Mouse (Mus musculus) cerebellum, postnatal 10 days (tissue): Measurements from ENCODE around the gene Thoc5.

Source experiments
- DNase-seq, 2 experiments: peaks; one replicate each; pipeline ENCODE4 v3.0.0; 2021; ENCODE audit warnings: mixed read lengths in 2 of 2

Thoc5 gene

GRCm38 (mm10) chr11:4916068-4916467 lies 20.9 kb downstream of the Thoc5 start:
- peak; percentile 77 to 79 for DNase-seq

GRCm38 (mm10) chr11:4921281-4921680 lies 26.2 kb downstream of the Thoc5 start:
- peak; percentile 28 to 30 for DNase-seq

GRCm38 (mm10) chr11:4921751-4922150 lies 26.6 kb downstream of the Thoc5 start:
- peak; percentile 49 to 55 for DNase-seq

GRCm38 (mm10) chr11:4927224-4927623 lies 32.1 kb downstream of the Thoc5 start:
- no peak for DNase-seq

DNA sequence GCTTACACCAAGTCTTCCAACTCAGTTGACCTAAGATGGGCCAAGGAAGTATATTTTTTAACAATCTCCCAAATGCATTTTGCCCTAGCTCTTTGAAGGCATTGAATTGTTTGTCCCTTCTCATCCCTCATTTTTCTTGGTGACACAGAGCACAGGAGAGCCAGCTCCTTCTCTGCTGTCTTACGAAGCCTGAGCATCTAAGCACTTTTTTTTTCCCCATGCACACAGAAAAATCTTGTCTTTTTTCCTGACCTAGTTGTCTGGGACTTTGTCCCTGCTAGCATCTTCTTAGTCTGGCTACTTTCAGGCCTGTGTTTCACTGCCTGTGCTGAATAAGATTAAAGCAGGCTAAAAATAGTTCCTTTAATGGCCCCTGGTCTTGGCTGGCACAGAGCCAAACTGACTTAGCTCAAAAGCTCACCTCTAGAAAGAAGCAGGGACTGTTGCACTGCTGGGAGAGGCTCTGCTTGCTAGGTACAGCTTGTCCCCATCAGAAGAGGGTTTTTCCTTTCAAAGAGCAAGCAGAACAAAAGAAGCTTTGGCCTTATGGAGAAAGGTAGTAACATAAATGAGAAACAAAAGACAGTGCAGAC lies 36.0 kb downstream of the Thoc5 start:
- peak; percentile 64 to 65 for DNase-seq

GRCm38 (mm10) chr11:4936243-4936642 lies 41.1 kb downstream of the Thoc5 start:
- DNase-seq, result no peak

DNA sequence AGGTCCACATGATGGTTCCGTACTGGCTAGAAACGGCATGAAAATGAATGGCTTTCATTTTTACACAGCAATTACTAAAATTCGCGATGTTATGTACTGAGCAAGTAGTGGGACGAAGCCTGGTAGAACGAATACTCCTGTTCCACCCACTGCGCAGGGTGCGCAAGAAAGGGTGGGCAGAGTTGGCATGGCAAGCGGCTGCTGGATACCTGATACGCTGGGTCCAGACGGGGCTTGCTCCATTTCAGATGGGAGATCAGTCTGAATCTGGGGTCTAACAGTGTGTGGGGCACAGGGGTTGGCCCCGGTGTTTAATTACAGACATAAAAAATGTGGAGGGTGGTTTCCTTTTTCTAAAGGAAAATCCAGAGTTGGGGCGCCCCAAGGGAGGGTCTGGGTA lies 51.4 kb downstream of the Thoc5 start:
- no peak for DNase-seq

DNA sequence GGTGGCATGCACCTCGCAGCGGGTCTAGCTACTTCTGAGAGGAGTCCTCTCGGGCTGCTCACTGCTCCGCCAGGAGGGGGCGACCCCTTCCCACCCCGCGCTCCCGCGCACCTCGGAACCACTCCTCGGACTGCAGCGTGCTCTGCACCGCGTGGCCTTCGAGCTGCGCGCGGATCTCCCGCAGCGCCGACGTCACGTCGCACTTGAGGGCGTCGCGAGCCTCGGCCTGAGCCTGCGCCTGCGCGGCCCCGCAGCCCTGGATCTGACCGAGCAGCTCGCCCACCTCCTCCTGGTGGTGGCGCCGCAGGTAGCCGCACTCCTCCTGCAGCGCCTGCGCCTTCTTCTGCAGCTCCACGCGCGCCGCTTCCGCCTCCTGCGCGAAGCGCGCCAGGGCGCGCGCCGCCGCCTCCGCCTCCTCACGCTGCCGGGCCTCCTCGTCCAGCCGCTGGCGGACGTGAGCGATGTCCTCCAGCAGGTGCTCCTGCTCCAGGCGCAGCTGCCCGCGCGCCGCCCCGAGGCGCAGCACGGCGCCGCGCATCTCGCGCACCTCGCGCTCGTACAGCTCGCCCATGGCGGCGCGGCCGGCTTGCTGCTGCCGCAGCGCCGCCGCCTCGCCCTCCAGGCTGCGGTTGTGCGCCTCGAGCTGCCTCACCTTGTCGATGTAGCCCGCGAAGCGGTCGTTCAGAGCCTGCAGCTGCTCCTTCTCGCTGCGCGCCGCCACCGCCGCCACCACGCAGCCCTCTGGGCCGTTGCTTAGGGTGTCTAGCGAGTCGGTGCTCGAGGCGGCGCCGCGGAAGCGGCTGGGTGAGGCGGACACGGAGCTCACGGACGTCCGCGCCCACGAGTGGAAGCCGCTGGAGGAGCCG lies 52.1 kb downstream of the Thoc5 start:
- DNase-seq, result peak; percentile 75 to 77

DNA sequence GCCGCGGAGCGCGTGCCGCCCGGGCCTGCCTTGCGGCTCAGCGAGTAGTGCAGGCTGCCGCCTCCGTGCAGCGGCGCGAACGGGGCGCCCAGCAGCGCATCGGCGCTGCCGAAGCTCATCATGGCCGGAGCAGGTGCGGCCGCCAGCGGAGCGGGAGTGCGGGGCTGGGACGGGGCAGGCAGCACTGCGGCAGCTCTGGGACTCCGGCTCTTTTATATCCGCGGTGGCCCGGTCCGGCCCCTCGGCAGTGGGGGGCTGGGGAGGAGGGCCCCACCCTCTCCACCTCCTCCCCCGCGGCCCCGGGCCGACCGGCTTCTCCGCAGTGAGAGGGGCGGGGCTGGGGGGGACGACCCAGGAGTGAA lies 52.7 kb downstream of the Thoc5 start, which contains the start of gene Nefh:
Nefh (minus strand) TSS at position 252 of the 362 bp plus-strand sequence.
- peak; percentile 35 to 53 for DNase-seq

DNA sequence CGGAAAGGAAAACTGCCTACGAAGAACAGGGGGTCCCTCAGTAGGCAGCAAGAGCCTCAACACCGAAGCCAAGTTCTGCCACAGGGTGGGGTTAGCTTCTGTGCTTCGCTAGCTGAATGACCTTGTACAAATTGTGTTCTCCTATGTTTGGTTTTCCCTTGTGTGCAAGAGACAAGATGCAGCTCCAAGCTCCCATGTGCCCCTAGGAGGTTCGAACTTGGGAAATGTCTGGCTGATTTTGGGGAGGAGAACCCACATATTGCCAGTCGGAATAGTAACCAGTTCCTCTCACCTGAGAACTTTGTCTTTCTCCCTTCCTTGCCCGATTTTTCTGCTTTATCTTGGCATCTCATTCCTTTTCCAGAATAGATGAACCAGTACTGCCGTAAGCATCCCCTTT lies 53.7 kb downstream of the Thoc5 start:
- DNase-seq, result no peak

DNA sequence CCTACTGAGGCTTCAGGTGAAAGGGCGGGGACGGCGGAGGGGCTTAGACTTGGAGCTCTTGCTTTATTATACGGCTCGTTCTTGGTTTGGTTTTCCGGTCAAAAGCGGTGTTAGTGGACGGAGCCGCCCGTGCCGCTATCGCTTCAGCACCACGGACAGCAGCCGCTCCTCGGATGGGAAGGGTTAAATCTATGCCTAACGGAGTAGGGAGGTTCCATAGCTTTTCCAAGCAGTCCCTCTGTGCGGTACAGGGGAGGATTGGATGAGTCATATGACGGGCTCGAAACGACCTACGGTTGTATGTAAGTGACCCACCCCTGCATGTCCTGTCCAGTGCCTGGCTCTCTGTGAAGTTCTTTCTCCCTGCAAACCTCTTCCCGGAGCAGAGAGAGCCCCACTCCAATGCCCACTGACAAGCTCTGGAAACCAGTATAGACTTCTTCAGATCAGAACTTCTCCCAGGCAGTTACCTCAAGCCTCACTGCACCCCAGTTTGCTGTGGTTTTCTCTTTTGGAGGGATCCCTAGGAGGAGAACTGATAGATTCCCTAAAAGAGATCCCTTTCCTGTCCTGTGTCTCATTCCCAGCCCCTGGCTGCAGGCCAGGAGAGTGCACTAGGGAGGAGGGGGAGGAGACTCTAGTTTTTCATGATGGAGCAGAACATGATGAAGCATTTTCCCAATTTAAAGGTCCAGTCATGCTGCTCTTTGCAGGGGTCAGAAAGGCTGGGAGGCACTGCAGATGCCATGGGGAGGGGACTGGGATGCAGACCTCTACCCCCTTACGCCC lies 54.3 kb downstream of the Thoc5 start:
- peak; percentile 43 to 57 for DNase-seq

GRCm38 (mm10) chr11:4953401-4953800 lies 58.3 kb downstream of the Thoc5 start:
- DNase-seq, result no peak

- DNase-seq, result no peak
These were observed 58.8 kb downstream of the Thoc5 start for GRCm38 (mm10) chr11:4953918-4954317.

DNA sequence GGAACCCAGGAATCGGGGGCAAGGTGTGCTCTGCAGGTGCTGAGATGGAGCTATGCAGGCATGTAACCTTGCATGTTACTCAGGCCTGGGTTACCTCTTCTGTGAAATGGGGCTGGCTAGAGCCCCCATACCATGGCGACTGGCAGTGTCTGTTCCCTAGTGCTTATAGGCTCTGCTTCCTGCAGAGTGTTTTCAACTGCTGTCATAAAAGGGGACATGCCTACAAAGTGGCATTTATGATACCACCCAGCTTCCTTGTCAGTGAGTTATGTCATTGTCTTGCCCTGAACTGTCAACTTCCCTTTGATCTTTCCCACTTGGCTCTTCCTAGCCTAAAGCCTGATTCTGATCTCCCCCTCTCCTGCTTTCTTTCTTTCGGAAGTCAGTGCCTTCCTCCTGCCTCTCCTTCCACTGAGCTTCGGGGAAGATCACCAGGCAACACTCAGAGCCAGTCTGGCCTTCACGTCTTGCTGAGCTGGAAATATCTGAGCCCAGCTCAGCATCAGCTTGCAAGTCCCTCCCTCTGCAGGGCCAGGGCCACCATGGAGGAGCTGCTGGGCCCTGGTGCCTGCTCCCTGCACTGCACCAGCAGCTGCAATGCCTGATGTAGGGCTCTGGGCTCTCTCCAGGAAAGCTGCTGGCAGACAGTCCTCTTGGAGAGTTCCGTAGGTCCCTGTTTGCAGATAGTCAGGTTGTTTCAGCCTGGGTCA lies 68.1 kb downstream of the Thoc5 start:
- DNase-seq, result no peak

DNA sequence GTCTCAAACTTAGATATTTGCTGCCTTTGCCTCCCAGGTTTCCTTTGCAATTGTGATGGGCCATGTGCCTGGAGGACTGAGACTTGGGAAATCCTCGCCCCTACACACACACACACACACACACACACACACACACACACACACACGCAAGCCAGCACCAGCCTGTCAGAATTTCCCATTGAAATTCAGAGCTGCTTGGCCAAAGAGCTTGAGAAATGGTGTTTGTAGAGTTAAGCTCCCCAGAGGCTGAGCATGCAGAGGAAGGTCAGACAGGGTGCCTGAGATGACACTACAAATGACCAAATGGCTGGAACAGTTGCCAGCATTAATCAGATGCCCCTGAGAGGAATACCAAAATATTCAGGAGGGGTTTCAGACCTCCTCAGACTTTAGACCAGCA lies 71.2 kb downstream of the Thoc5 start:
- DNase-seq, result no peak

DNA sequence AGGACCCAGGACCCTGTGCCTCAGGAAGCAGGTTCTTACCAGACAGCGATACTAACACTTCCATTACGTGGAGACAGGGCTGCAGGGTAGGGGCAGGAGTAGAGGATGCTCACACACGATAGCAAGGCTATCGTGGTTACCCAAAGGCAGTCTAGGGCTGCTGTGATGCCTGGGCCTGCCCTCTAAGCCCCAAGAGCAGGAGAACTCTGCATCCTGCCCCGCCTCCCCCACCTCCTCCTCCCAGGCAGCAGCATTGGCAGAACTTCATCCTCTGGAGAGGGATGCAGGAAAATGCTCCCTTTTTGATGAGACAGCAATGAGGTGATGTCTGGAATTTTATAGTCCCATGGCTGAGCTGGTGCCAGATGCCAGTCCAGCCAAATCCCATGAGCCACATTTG lies 71.8 kb downstream of the Thoc5 start:
- DNase-seq, result no peak

GRCm38 (mm10) chr11:4967549-4967948 lies 72.4 kb downstream of the Thoc5 start:
- DNase-seq, result no peak

DNA sequence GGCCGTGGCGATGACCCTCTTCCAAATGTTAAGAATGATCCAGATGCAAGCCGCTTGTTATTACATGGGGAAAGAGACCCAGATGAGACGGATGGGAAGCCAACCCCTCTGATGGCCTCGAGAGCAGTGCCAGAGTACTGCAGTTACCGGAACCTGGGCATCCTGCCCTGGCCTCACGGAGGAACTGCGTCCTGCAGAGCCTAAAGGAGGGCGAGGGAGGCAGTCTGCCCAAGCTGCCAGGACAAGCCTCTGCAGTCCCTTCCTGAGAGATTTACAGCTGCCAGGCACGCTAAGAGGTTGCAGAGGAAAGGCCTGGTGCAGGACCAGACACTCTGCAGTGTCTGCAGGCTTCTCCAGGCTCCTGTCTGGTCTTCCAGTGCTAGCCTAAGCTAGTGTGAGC lies 73.3 kb downstream of the Thoc5 start:
- peak; percentile 76 to 80 for DNase-seq

DNA sequence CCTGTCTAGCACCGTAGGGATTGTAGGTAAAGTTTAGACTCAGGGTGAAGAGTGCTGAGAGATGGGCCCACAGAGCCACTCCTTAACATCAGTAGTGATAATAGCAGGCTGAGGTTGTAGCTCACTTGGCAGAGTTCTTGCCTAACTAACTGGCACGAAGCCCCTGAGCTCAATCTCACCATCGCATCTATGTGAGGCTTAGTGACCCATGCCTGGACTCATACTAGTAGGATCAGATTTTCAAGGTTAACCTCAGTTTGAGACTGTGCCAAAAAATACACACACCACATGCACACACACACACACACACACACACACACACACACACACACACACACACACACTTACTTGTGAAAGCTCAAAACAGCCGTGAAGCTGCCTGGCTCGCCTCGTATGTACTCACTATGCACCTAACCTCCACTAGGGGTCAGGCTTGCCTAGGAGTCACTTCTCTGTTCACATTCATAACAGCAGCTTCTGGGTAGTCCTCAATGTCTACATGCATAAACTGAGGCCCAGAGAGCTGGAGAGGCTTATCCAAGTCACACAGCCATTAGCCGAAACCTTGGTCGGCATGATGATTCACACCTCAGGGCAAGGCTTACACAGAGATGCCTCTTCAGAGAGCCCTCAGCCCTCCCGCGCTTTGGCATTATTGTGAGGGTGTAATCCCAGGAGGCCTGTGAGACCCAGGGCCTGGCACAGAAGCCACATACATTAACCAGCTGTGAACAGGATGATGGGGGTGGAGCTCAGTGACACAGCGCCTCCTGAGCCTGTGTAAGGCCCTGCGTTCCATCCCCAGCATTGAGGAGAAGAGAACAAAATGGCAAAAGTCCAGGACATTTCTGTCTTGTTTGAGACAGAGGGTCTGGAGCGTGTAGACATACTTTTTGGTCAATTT lies 78.1 kb downstream of the Thoc5 start:
- DNase-seq, result peak; percentile 76 to 83

DNA sequence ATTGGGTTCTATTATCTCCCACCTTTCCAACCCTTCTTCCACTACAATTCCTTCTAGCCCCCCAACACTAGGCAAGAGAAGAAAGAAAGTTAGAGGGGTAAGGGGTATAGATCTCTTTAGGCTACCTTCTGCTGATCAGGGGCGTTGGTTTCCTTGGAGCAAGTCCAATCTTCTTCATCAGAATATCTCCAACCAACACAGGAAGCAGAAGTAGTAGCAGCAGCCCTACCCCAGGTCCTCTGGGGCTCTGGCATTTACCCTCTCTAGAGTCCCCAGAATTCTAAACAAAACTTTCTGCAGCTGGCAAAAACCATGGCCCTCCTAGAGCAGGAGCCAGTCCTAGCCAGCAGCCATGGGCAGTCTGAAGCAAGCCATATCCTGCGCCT lies 78.7 kb downstream of the Thoc5 start:
- DNase-seq, result no peak

DNA sequence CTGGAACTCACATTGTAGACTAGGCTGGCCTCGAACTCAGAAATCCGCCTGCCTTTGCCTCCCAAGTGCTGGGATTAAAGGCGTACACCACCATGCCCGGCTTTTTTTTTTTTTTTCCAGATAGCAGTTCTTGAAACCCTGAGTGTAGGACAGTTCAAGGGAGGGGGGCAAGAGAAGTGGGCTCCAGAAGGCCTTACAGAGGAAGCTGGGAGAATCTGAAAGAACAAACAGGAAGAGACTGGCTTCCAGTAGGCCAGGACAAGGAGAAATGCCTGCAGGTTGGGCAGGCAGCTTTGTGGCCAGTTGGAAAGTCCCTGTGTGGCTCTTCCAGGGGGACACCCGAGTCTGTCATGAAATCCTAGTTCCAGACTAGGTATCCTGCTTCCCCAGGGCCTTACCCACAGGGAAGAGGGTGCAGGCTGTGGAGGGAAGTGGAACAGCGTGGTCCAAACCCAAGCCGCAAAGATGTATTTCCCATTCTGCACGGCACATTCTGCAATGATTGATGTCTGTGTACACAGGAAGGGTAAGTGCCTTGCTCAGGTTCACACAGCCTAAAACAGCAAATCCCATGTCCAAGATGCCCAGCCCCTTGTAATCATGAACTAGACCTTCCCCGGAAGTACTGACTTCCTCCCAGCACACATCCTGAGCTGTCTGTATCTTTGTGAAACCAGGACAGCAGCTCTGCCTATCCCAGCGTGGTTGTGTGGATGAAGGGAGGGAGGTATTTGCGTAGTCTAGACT lies 79.4 kb downstream of the Thoc5 start:
- DNase-seq, result no peak
